Mouse (Mus musculus): ENCODE measurements around the gene Ank2. TPM values are rescaled to one million over a fixed set of nuclear protein-coding genes. Genes with fewer than 3 reads are reported as not detected.
"Not testable (repeated sequence)": the region's sequence is repeated elsewhere in the genome, so short reads cannot be mapped to it uniquely, and the experiment has no call there.

The Ank2 gene
- polyA plus RNA-seq, 1 experiment = 32.5 TPM

DNA sequence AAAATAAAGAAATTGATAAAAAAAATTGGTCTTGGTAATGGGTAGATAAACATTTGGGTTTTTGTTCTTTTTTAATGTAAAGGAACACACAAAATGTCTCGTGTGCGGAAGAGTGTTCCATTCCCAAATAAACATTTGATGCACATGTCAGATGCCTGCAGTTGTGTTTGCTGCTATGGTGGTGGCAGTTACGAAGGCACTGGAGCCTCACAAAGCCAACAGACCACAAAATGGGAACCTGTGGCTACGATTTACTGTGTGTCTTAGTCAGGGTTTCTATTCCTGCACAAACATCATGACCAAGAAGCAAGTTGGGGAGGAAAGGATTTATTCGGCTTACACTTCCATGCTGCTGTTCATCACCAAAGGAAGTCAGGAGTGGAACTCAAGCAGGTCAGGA, 178.1 kb downstream of the Ank2 start:
- H3K27ac ChIP-seq (replicated peaks; ENCODE audit: low read depth, low read length); H3K4me3 ChIP-seq (ENCODE audit: insufficient read depth, low read depth, low read length); H3K4me1 ChIP-seq (ENCODE audit: control insufficient read depth, insufficient read depth, insufficient read length, low read length): not testable (repeated sequence)

DNA sequence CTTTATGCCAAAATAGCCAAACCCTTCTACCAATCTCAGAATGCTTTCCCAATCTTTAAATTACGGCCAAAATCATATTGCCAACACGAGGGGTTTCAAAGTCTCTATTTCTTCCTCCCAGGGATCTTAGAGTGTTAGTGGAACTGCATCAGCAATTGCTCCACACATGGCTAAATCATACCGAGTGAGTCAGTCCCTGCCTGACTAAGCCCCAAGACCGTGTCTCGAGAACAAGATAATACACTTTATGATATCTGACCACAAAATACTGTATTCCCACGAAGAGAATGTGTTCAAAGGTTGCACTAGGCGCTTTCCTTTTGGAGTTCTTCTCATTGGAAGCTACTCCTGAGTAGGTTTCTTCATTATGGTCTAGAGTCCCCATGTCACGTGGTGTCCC, 178.8 kb downstream of the Ank2 start:
- no peaks in the 10 kb centered on the region for H3K4me1 ChIP-seq (ENCODE audit: control insufficient read depth, insufficient read depth, insufficient read length, low read length)
- H3K27ac ChIP-seq (replicated peaks; ENCODE audit: low read depth, low read length) = no peak overlapping the region; the same call in 1 of the 2 replicates
- H3K4me3 ChIP-seq (ENCODE audit: insufficient read depth, low read depth, low read length) = no peak overlapping the region

DNA sequence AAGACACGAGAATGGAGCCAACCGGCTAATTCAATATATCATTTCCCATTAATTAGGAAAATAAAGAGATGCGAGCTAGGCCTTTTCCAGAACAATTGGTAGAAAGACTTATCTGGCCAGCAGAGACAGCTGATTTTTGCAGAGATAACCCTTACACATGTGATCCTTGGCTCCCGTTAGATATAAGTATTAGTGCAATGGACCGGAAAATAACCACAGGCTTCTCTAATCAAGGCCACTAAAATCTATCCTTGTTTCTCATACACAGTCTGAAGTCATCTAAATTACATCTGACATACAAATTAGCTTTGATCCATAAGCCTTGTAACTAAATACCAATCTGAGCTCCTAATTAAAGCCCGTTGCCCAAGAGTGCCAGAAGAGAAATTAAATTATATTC, 181.5 kb downstream of the Ank2 start:
- Histone ChIP-seq H3K4me1 (ENCODE audit: control insufficient read depth, insufficient read depth, insufficient read length, low read length) (no peaks in the 10 kb centered on the region), H3K27ac (replicated peaks; ENCODE audit: low read depth, low read length) (no peak overlapping the region), H3K4me3 (ENCODE audit: insufficient read depth, low read depth, low read length) (no peak overlapping the region)

DNA sequence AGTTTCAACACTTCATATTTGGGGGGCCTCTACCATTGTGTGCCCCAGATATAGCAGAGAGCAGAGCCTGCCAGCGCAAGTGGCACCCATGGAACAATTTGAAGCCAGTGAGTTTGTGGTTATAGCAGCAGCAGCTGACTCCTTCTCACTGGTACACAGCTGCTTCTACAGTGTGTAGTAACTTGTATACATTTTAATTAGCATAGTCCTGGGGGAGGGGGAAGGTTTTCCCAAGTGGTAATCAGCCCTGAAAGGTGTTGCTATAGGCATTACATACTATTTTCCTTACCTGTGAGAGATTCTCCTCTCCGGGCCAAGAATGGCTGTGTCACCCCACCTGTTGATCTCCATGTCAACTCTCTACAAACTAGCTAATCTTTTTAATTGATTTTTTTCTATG, 182.4 kb downstream of the Ank2 start:
- Histone ChIP-seq H3K4me3 (ENCODE audit: insufficient read depth, low read depth, low read length) (no peak overlapping the region), H3K4me1 (ENCODE audit: control insufficient read depth, insufficient read depth, insufficient read length, low read length) (no peaks in the 10 kb centered on the region), H3K27ac (replicated peaks; ENCODE audit: low read depth, low read length) (no peak overlapping the region)

DNA sequence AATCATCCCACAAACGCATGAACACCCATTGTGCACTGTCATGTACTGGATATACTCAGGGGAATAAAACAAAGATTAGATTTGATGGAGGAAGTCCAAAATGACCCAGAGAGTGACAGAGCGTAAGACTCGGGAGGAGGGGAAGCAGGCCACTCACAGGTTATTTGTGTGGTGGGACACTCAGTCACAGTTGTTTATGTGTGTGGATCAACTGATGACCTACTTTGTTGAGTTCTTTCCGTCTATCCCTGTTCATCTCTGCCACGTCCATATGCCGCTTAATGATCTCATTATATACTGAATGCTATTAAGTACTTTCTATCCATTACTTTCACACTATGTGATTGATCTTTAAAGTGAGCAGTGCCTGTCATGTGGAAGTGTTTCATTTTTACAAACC, 187.6 kb downstream of the Ank2 start:
- Histone ChIP-seq H3K4me3 (ENCODE audit: insufficient read depth, low read depth, low read length) (no peak overlapping the region), H3K4me1 (ENCODE audit: control insufficient read depth, insufficient read depth, insufficient read length, low read length) (no peaks in the 10 kb centered on the region), H3K27ac (replicated peaks; ENCODE audit: low read depth, low read length) (no peak overlapping the region)

DNA sequence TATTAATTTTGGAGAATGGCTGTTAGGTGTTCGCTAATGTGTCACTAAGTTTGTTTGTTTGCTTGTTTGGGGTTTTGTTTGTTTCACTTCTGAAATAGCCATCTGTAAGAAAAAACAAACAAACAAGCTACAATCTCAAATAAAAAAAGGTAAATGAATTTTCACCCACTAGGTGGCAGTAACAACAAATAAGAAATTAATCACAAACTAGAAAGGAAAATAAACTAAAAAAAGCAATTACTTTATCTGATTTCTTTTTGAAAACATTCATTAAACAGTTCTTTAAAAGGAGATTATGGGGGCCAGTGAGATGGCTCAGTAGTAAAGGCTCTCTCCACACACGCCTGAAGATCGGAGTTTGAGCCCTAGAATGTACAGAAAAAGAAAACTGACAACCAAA, 189.1 kb downstream of the Ank2 start:
- Histone ChIP-seq H3K27ac (replicated peaks; ENCODE audit: low read depth, low read length) (no peak overlapping the region), H3K4me1 (ENCODE audit: control insufficient read depth, insufficient read depth, insufficient read length, low read length) (no peaks in the 10 kb centered on the region), H3K4me3 (ENCODE audit: insufficient read depth, low read depth, low read length) (no peak overlapping the region)

DNA sequence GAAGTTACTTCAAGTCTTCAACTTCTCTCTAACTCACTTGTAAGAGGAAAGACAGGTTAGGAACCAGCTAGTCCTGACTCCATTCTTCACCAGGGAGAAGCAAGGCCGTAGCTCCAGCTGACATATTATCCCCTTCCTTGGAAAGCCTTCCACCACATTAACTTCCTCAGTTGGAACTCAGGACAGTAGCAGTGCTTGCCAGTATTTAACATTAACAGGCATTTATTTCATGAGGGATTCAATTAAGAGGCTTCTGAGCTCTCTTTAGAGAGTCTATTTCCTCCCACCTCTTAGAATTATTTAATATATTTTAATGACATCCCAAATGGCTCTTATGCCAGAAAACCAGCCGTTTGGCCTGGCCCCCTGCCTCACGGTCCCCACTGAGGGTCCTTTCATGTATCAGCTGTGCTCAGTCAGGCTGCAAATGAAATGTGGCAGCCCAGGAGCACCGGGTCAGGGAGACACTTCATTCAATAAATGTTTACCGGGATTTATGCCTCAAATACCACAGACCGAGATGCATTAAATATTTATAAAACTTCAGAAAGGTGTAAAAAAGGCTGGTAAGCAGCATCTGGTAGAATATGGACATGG, 195.1 kb downstream of the Ank2 start:
- Histone ChIP-seq H3K4me3 (ENCODE audit: insufficient read depth, low read depth, low read length) (no peak overlapping the region), H3K27ac (replicated peaks; ENCODE audit: low read depth, low read length) (no peak overlapping the region), H3K4me1 (ENCODE audit: control insufficient read depth, insufficient read depth, insufficient read length, low read length) (no peaks in the 10 kb centered on the region)

DNA sequence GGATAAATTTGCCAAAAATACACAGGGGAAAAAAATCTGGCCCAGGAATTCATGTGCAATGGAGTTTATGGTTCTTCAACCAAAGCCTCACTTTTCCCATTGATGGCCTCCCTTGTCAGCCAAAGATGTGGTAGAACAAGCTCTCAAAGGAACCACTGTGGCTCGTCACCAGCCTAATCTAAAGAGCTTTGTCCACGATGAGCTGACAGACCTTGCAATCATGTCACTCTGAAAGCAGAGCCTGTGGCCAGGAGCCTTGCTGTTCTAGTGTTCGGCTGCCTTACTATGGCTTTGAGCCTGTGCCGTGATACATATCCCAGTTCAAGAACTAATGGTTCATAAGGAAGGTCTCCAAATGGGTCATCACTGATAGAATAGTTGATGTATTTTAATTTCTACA, 196.1 kb downstream of the Ank2 start:
- Histone ChIP-seq H3K4me1 (ENCODE audit: control insufficient read depth, insufficient read depth, insufficient read length, low read length) (no peaks in the 10 kb centered on the region), H3K4me3 (ENCODE audit: insufficient read depth, low read depth, low read length) (no peak overlapping the region), H3K27ac (replicated peaks; ENCODE audit: low read depth, low read length) (no peak overlapping the region)

DNA sequence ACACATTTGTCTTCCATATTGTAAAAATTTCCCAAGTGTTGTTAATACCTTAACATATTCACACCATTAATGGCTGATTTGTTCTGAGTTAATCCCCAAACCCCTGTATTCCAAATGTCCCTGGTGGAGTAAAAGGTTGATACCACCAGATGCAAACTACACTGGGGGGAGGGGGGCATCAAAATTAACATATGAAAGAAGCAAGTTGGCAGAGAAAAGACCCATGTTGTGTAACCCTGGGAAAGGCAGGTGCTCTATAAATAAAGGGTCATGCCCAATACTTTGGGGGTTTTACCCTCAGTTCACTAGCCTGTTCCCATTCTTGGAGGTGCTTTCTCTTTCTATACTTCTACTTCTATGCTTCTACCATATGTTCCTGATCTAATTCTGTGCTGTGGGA, 198.4 kb downstream of the Ank2 start:
- Histone ChIP-seq H3K4me1 (ENCODE audit: control insufficient read depth, insufficient read depth, insufficient read length, low read length) (no peaks in the 10 kb centered on the region), H3K4me3 (ENCODE audit: insufficient read depth, low read depth, low read length) (no peak overlapping the region), H3K27ac (replicated peaks; ENCODE audit: low read depth, low read length) (no peak overlapping the region)

DNA sequence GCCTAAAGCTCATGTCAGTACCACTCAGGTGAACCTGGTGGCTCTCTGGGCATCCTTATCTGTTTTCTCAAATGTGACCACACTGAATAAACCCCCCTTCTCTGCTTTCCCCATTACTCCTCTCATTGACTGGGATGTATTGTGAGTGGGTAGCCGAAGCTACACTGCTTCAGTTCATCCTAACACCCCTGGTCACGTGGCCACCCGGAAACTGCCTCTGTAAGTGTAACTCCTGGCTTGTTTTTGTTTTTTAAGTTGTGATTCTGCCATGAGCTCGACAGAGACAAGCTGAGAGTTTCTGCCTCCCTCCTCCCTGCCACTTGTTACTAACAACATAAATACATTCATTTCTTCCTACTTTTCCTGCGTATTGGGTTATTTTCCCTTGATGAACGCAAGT, 203.2 kb downstream of the Ank2 start:
- no peak overlapping the region for H3K4me3 ChIP-seq (ENCODE audit: insufficient read depth, low read depth, low read length)
- no peak overlapping the region for H3K27ac ChIP-seq (replicated peaks; ENCODE audit: low read depth, low read length)
- no peaks in the 10 kb centered on the region for H3K4me1 ChIP-seq (ENCODE audit: control insufficient read depth, insufficient read depth, insufficient read length, low read length)

DNA sequence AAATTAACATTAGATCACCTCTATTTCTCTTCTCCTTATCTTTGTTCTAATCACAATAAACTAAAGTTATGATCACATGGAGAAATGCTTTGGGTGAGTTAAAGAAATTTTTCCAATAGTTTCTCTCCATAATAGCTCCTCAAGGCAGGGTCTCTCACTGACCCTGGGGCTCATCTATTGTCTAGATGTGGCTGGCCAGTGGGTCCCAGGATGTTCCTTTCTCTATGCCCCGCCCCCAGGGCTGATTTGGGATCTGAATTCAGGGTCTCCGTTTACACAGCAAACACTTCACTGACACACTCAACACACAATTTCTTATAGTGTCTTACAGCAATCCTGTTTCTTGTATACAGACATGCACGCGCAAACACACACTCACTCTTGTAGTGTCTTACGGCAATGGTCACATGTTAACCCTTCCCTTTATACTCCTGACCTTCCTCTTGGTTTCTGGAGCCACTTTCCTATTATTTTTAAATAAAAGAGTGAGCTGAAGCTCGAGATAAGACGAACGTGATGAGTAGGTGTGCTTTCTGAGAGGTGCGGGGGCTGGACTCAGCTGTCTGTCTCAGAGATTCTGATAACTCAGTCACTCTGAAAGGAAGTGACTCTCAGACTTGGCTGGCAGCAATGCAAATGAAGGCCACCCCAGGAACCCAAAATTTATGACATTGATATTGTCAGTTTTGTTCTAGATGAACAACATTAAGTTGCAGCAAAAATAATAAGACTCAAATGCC, 204.4 kb downstream of the Ank2 start:
- Histone ChIP-seq H3K4me3 (ENCODE audit: insufficient read depth, low read depth, low read length) (no peak overlapping the region), H3K27ac (replicated peaks; ENCODE audit: low read depth, low read length) (no peak overlapping the region), H3K4me1 (ENCODE audit: control insufficient read depth, insufficient read depth, insufficient read length, low read length) (no peaks in the 10 kb centered on the region)

DNA sequence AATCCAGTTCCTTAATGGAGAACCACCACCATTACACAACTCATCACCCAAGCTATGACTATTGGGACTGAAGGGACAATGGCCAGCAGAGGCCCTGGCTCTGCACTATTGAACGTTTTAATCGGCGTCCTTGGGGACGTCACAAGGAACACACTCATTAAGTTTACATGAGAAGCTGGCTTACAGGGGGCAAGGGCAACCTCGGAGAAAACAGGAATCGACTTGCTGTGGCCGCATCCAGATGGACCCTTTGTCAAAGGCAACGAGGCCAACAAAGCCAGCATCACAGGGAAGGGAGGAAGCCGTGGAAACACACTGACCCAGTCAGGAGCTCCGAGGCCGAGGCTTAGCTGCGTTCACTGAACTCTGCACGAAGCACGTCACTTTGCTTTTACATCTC, 205.1 kb downstream of the Ank2 start:
- Histone ChIP-seq H3K4me3 (ENCODE audit: insufficient read depth, low read depth, low read length) (no peak overlapping the region), H3K27ac (replicated peaks; ENCODE audit: low read depth, low read length) (no peak overlapping the region), H3K4me1 (ENCODE audit: control insufficient read depth, insufficient read depth, insufficient read length, low read length) (no peaks in the 10 kb centered on the region)

DNA sequence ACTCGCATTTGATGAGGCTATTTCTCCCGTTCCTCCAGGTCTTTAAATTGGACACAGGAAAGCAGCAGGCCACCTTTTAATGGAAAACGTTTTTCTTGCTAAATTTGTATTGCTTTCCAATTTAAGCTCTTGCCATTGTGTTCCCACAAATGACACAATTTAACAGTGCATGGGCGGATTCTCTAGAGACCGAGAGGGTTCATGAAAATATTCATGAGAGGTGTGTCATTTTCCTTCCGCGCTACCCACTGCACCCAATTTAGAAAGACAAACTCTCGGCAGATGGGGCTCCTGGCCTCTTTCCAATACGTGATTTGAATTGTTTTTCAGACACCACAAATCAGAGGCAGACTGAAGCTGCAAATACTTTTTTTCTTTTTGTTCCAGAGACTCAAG, 205.7 kb downstream of the Ank2 start:
- Histone ChIP-seq H3K4me1 (ENCODE audit: control insufficient read depth, insufficient read depth, insufficient read length, low read length) (no peaks in the 10 kb centered on the region), H3K4me3 (ENCODE audit: insufficient read depth, low read depth, low read length) (no peak overlapping the region), H3K27ac (replicated peaks; ENCODE audit: low read depth, low read length) (no peak overlapping the region)

DNA sequence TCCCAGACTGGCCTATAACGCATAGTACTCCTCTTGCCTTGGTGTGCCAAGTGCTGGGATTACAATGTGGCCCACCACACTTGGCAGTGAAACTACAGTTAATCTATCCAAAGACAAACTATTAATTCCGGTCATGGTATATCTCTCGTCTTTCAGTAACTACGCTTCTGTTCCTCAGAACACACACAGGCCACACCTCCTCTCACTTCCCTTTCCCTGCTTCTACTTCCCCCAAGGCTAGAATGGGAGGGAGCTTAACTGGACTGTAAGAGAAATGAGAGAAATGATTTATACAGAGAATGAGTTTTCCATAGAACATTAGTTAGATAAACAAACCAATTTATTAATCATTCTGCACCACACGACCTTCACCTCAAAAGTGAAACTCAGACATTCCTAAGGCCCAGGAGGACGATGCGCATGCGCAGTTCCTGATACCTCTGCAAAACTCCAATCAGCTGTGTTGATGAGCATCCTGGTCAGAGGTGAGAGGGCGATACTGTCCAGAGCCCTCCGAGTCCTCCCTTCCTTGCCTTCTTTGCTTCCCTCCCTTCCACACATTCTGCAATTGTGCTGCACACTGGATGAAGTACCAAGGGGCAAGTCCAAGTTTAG, 206.2 kb downstream of the Ank2 start:
- H3K4me3 ChIP-seq (ENCODE audit: insufficient read depth, low read depth, low read length) = no peak overlapping the region
- no peaks in the 10 kb centered on the region for H3K4me1 ChIP-seq (ENCODE audit: control insufficient read depth, insufficient read depth, insufficient read length, low read length)
- H3K27ac ChIP-seq (replicated peaks; ENCODE audit: low read depth, low read length) = no peak overlapping the region

DNA sequence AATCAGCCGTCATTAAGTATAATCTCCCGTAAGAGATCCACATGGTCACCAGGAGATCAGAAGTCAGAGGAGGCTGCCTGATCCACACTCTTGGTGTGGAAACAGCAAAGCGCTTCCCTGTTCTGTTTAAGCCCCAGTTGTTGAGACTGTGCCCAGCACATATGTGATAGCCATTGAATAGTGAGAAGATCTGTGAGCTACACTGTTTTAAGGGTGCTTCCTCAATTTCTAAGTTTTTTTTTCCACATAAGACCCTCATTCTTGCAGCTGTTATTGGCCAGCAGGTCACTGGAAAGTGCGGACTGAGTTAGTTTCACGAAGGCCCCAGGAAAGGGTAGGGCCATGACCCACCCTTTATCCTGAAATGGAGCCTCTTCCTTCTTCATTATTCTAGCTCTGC, 216.9 kb downstream of the Ank2 start:
- no peak overlapping the region for H3K4me3 ChIP-seq (ENCODE audit: insufficient read depth, low read depth, low read length)
- no peak overlapping the region for H3K27ac ChIP-seq (replicated peaks; ENCODE audit: low read depth, low read length)
- no peaks in the 10 kb centered on the region for H3K4me1 ChIP-seq (ENCODE audit: control insufficient read depth, insufficient read depth, insufficient read length, low read length)

DNA sequence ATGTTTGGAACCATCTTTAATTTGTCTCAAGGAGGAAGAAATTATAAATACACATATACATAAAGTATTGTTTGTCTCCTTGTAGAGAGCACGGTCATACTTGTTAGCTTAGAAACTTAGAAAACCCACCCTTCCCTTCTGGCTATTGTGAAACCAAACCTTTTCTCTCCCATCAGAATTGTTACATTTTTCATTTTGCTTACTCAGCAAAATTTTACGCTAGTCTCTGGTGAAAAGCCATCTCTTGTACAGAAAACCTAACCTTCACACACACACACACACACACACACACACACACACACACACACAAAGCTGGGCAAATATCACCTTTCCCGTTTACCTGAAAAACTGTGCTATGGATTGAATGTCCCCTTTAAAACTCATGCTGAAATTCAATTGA, 217.8 kb downstream of the Ank2 start:
- Histone ChIP-seq H3K4me3 (ENCODE audit: insufficient read depth, low read depth, low read length) (no peak overlapping the region), H3K27ac (replicated peaks; ENCODE audit: low read depth, low read length) (no peak overlapping the region), H3K4me1 (ENCODE audit: control insufficient read depth, insufficient read depth, insufficient read length, low read length) (no peaks in the 10 kb centered on the region)
